Mouse (Mus musculus) stomach, embryonic 16.5 days (tissue): ENCODE data around the gene Ocel1. TPM values are rescaled to one million over a fixed set of nuclear protein-coding genes. Genes with fewer than 3 reads are reported as not detected.
A peak's percentile ranks its signal among the peaks of the same experiment; 100 is the strongest.

ENCODE experiments used
- ATAC-seq: fragments of 200-750 bp; cut with Nextera tagmentation; 2 replicates; pipeline ENCODE4 v1.8.0; 2017; ENCODE audit warnings: moderate number of reproducible peaks, moderate TSS enrichment; ENCODE audit not compliant: insufficient read depth, low FRiP score
- H3K27ac ChIP-seq: fragments of 300-500 bp; sonication (generic); 2 replicates; pipeline ENCODE4 v1.5.1; 2014; ENCODE audit warnings: low read length
- H3K27me3 ChIP-seq: fragments of 300-500 bp; sonication (generic); 2 replicates; pipeline ENCODE4 v1.6.1; 2014; ENCODE audit warnings: low read length, control low read depth, mixed read lengths; ENCODE audit not compliant: control insufficient read depth, insufficient read depth
- H3K36me3 ChIP-seq: fragments of 300-500 bp; sonication (generic); 2 replicates; pipeline ENCODE4 v1.6.1; 2014; ENCODE audit warnings: low read length; ENCODE audit not compliant: control insufficient read depth, insufficient read depth
- H3K4me1 ChIP-seq: fragments of 300-500 bp; sonication (generic); 2 replicates; pipeline ENCODE4 v1.6.1; 2014; ENCODE audit warnings: low read length, control low read depth, mixed read lengths; ENCODE audit not compliant: control insufficient read depth, insufficient read depth
- H3K4me2 ChIP-seq: fragments of 300-500 bp; sonication (generic); 2 replicates; pipeline ENCODE4 v1.6.1; 2014; ENCODE audit warnings: low read depth, low read length, mixed read lengths
- H3K4me3 ChIP-seq: fragments of 300-500 bp; sonication (generic); replicated peaks from 2 replicates; pipeline ENCODE4 v1.5.1; 2014; ENCODE audit warnings: mild to moderate bottlenecking, low read length
- H3K9ac ChIP-seq: fragments of 300-500 bp; sonication (generic); 2 replicates; pipeline ENCODE4 v1.6.1; 2014; ENCODE audit warnings: low read length
- H3K9me3 ChIP-seq: fragments of 300-500 bp; sonication (generic); replicated peaks from 2 replicates; pipeline ENCODE4 v1.6.1; 2016; ENCODE audit warnings: low read length, control low read depth; ENCODE audit not compliant: control insufficient read depth
- WGBS: fragments of 180-500 bp; shearing (Covaris S2); extraction: QIAGEN DNeasy Blood & Tissue Kit; methylation state at CpG from one replicate; pipeline ENCODE4 v1.1.7; 2014; 5-methylcytosine and 5-hydroxymethylcytosine counted together
- polyA plus RNA-seq: library from polyadenylated mRNA; unstranded; fragments of >200 nt; fragmentation: Nextera tagmentation; extraction: Ambion mirVana; gene quantifications from 2 replicates; pipeline ENCODE4 v1.2.1, GENCODE M21; 2015

The Ocel1 gene
- polyA plus RNA-seq, 1 experiment from 2014 or later: 6.5 TPM

- Histone ChIP-seq H3K4me2 (peak within 1 kb of the TSS; percentile 51), H3K4me1 (peaks cover 7% of the 10 kb centered on the region), H3K36me3 (peaks cover 5% of the 10 kb centered on the region; the same call in 1 of the 2 replicates), H3K27ac (peak within 1 kb of the TSS; percentile 76), H3K9ac (peak within 1 kb of the TSS; percentile 44), H3K27me3 (no peaks in the 10 kb centered on the region), H3K4me3 (peak within 1 kb of the TSS; percentile 71), H3K9me3 (no peaks in the 10 kb centered on the region)
- 82% methylated on average over 9 of the region's 9 CpGs for WGBS
- no peak for ATAC-seq
These were observed 24.5 kb downstream of the Ocel1 start, which contains the start of gene Ushbp1 for GRCm38 (mm10) chr8:71395629-71396028. Ushbp1 (minus strand) TSS chr8:71395802.

GRCm38 (mm10) chr8:71396639-71397305 lies 25.7 kb downstream of the Ocel1 start, which contains the start of gene Babam1:
Babam1 (plus strand) TSS chr8:71396861.
- H3K9ac ChIP-seq: peak within 1 kb of the TSS; percentile 88
- ATAC-seq: peak; percentile 96
- WGBS: under 1% methylated on average over 34 of the region's 34 CpGs
- H3K9me3 ChIP-seq: no peaks in the 10 kb centered on the region
- peak within 1 kb of the TSS; percentile 71 for H3K4me3 ChIP-seq
- peak within 1 kb of the TSS; percentile 76 for H3K27ac ChIP-seq
- no peaks in the 10 kb centered on the region for H3K27me3 ChIP-seq
- H3K4me1 ChIP-seq: peaks cover 7% of the 10 kb centered on the region
- H3K4me2 ChIP-seq: peak within 1 kb of the TSS; percentile 89
- H3K36me3 ChIP-seq: peaks cover 5% of the 10 kb centered on the region; the same call in 1 of the 2 replicates

GRCm38 (mm10) chr8:71397701-71398100 lies 26.6 kb downstream of the Ocel1 start:
- WGBS: 82% methylated on average over 12 of the region's 12 CpGs
- Histone ChIP-seq H3K9me3 (no peaks in the 10 kb centered on the region), H3K27ac (no peak overlapping the region), H3K4me3 (peak overlapping the region; percentile 71), H3K4me2 (peak overlapping the region; percentile 89), H3K27me3 (no peaks in the 10 kb centered on the region), H3K36me3 (peaks cover 5% of the 10 kb centered on the region; the same call in 1 of the 2 replicates), H3K9ac (peak overlapping the region; percentile 88), H3K4me1 (peaks cover 7% of the 10 kb centered on the region)
- ATAC-seq: no peak

- H3K9me3 ChIP-seq: no peaks in the 10 kb centered on the region
- no peak overlapping the region for H3K4me2 ChIP-seq
- no peak overlapping the region for H3K9ac ChIP-seq
- 93% methylated on average over 2 of the region's 2 CpGs for whole genome bisulfite sequencing
- peaks cover 5% of the 10 kb centered on the region; the same call in 1 of the 2 replicates for H3K36me3 ChIP-seq
- no peaks in the 10 kb centered on the region for H3K27me3 ChIP-seq
- H3K27ac ChIP-seq: no peak overlapping the region
- no peak overlapping the region for H3K4me3 ChIP-seq
- ATAC-seq: no peak
- peaks cover 15% of the 10 kb centered on the region for H3K4me1 ChIP-seq
These were observed 29.7 kb downstream of the Ocel1 start for GRCm38 (mm10) chr8:71400826-71401225.

GRCm38 (mm10) chr8:71401454-71401853 lies 30.4 kb downstream of the Ocel1 start:
- H3K9me3 ChIP-seq: no peaks in the 10 kb centered on the region
- no peak overlapping the region for H3K4me3 ChIP-seq
- no peak overlapping the region for H3K9ac ChIP-seq
- H3K4me2 ChIP-seq: no peak overlapping the region
- no peak overlapping the region for H3K27ac ChIP-seq
- H3K36me3 ChIP-seq: peaks cover 5% of the 10 kb centered on the region; the same call in 1 of the 2 replicates
- peaks cover 20% of the 10 kb centered on the region for H3K4me1 ChIP-seq
- no peak for ATAC-seq
- H3K27me3 ChIP-seq: no peaks in the 10 kb centered on the region

- Histone ChIP-seq H3K9me3 (no peaks in the 10 kb centered on the region), H3K27ac (no peak overlapping the region), H3K9ac (no peak overlapping the region), H3K4me3 (no peak overlapping the region), H3K4me2 (no peak overlapping the region), H3K36me3 (peaks cover 6% of the 10 kb centered on the region; the same call in 1 of the 2 replicates), H3K27me3 (no peaks in the 10 kb centered on the region), H3K4me1 (peaks cover 23% of the 10 kb centered on the region)
- 86% methylated on average over 9 of the region's 9 CpGs for WGBS
- ATAC-seq: no peak
These were observed 31.4 kb downstream of the Ocel1 start for GRCm38 (mm10) chr8:71402446-71402964.

- no peaks in the 10 kb centered on the region for H3K9me3 ChIP-seq
- no peak overlapping the region for H3K4me2 ChIP-seq
- no peaks in the 10 kb centered on the region for H3K27me3 ChIP-seq
- no peak overlapping the region for H3K27ac ChIP-seq
- H3K4me1 ChIP-seq: peaks cover 20% of the 10 kb centered on the region
- H3K4me3 ChIP-seq: no peak overlapping the region
- 50% methylated on average over 6 of the region's 6 CpGs for WGBS
- no peak overlapping the region for H3K9ac ChIP-seq
- H3K36me3 ChIP-seq: peaks cover 13% of the 10 kb centered on the region
- ATAC-seq: no peak
These were observed 32.2 kb downstream of the Ocel1 start for GRCm38 (mm10) chr8:71403107-71403885.

GRCm38 (mm10) chr8:71404011-71404410 lies 32.9 kb downstream of the Ocel1 start:
- Histone ChIP-seq H3K36me3 (peaks cover 15% of the 10 kb centered on the region; the same call in 1 of the 2 replicates), H3K27ac (no peak overlapping the region), H3K9ac (no peak overlapping the region), H3K4me1 (peaks cover 20% of the 10 kb centered on the region), H3K9me3 (no peaks in the 10 kb centered on the region), H3K4me2 (no peak overlapping the region), H3K27me3 (no peaks in the 10 kb centered on the region), H3K4me3 (no peak overlapping the region)
- no peak for ATAC-seq
- 87% methylated on average over 8 of the region's 8 CpGs for WGBS

- no peaks in the 10 kb centered on the region for H3K27me3 ChIP-seq
- ATAC-seq: no peak
- peak overlapping the region; percentile 96 for H3K4me2 ChIP-seq
- WGBS: 82% methylated on average over 9 of the region's 9 CpGs
- peaks cover 24% of the 10 kb centered on the region; the same call in 1 of the 2 replicates for H3K36me3 ChIP-seq
- no peaks in the 10 kb centered on the region for H3K9me3 ChIP-seq
- peaks cover 20% of the 10 kb centered on the region for H3K4me1 ChIP-seq
- no peak overlapping the region for H3K4me3 ChIP-seq
- H3K27ac ChIP-seq: no peak overlapping the region
- no peak overlapping the region for H3K9ac ChIP-seq
These were observed 33.9 kb downstream of the Ocel1 start for GRCm38 (mm10) chr8:71404951-71405351.
